Mouse (Mus musculus) right cerebral cortex, adult 18-20 months (tissue): ENCODE measurements around the gene Ttc39a.

ENCODE experiments used
- DNase-seq: peaks from one replicate; pipeline ENCODE4 v3.0.0; 2022; ENCODE audit warnings: mixed read lengths

Ttc39a gene

GRCm38 (mm10) chr4:109467687-109468086 is 61.3 kb downstream of the Ttc39a start:
- DNase-seq: no peak

- DNase-seq: no peak
Observed at GRCm38 (mm10) chr4:109471606-109472005, 65.2 kb downstream of the Ttc39a start.

GRCm38 (mm10) chr4:109472566-109472965 is 66.1 kb downstream of the Ttc39a start:
- DNase-seq: no peak

GRCm38 (mm10) chr4:109475078-109475477 is 68.7 kb downstream of the Ttc39a start:
- DNase-seq: no peak

- DNase-seq: peak; percentile 34
Observed at GRCm38 (mm10) chr4:109475577-109476553, 69.4 kb downstream of the Ttc39a start.

- DNase-seq: peak; percentile 94
Observed at GRCm38 (mm10) chr4:109476554-109477014, 70.2 kb downstream of the Ttc39a start.

- DNase-seq: no peak
Observed at GRCm38 (mm10) chr4:109477454-109477853, 71.0 kb downstream of the Ttc39a start.

- no peak for DNase-seq
Observed at GRCm38 (mm10) chr4:109481424-109481823, 75.0 kb downstream of the Ttc39a start.

GRCm38 (mm10) chr4:109482701-109483100 is 76.3 kb downstream of the Ttc39a start:
- DNase-seq: no peak

- no peak for DNase-seq
Observed at GRCm38 (mm10) chr4:109484621-109485020, 78.2 kb downstream of the Ttc39a start, which contains the start of gene Rnf11. Gene Rnf11 (minus strand): TSS chr4:109484728.

- no peak for DNase-seq
Observed at GRCm38 (mm10) chr4:109488812-109489211, 82.4 kb downstream of the Ttc39a start.

- DNase-seq: no peak
Observed at GRCm38 (mm10) chr4:109493581-109493980, 87.2 kb downstream of the Ttc39a start.
